Mouse (Mus musculus) ES-CJ7 (cell line): ENCODE data around the gene Fbxl19.
A peak's percentile ranks its signal among the peaks of the same experiment; 100 is the strongest.

Experiments used
- DNase-seq: peaks from one replicate; pipeline ENCODE4 v3.0.0; 2011; ENCODE audit warnings: low read depth, low spot score

Fbxl19 gene

DNA sequence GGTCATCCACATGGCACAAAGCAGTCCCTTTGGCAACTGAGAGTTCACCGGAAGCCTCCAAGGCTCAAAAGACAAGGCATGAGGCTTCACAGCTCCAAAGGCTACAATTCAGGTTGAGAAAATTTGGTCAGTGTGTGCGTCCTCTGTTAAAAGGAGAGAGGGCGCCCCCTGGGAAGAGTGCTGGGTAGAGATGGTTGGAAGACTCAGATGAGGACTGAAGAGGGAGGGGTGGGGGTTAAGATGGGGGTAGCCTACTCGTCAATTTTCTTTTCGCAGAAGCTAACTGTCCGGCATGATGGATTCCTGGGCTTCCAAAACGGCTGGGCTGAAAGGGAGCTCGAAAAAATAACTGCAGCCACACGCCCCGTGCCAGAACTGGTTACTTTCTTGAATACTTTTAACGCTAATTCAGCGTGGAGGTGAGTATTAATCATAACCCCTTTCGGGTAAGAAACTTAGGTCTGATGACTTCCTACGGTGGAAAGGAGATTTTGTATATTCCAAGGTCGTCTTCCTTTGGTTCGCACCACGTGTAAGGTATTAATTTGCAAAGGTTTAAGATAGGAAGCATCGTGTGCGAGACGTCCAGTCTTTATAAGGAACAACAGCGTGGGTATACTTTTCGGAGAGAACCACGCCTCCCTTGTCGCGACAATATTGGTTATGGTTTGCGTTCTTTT lies at the start of gene Fbxl19:
Fbxl19 (plus strand) TSS at position 178 of the 680 bp plus-strand sequence.
- DNase-seq, result peak; percentile 87

DNA sequence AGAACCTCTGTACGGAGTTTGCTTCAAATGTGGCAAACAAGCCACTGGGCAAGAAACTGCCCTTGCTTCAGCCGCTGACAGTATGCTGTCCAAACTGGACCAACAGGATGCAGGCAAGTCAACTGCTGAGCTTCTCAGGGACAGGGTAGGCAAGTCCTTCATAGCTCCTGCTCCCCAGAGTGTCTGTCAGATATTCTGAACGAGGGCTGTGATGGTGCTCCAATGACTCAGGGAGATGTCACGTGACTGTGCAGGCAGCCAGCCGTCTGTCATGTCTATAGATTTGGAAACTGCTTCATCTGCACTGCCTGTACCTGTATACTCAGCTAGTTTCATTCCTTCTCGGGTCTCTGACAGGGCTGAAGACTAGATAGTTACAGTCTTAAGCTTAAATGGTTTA lies 45.4 kb upstream of the Fbxl19 start:
- no peak for DNase-seq

DNA sequence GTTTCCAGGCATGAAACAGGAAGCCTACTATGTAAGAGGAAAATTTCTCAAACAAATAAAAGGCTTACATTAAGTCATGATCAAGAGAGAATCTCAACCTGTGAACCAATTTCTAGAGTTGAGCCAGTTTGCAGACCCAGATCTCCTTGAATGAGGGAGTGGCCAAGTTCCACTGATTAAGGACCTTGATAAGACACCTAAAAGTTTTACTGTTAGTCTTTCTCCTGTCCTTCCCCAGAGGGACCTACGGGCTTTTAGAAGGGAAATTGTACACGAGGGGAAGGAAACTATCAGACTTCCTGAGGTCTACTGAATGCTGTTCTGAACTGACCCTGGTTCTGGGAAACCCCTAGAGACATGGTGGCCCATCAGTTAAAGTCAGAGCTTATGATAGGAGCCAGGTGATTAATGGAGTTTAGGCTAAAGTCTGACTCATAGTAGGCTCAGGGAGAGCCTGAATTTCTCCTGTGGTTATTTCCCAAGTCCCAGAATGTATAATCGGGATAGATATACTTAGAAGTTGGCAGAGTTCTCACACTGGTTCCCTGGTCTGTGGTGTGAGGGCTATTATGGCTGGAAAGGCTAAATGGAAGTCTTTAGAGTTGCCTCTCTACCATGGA lies 43.5 kb upstream of the Fbxl19 start:
- DNase-seq, result no peak

DNA sequence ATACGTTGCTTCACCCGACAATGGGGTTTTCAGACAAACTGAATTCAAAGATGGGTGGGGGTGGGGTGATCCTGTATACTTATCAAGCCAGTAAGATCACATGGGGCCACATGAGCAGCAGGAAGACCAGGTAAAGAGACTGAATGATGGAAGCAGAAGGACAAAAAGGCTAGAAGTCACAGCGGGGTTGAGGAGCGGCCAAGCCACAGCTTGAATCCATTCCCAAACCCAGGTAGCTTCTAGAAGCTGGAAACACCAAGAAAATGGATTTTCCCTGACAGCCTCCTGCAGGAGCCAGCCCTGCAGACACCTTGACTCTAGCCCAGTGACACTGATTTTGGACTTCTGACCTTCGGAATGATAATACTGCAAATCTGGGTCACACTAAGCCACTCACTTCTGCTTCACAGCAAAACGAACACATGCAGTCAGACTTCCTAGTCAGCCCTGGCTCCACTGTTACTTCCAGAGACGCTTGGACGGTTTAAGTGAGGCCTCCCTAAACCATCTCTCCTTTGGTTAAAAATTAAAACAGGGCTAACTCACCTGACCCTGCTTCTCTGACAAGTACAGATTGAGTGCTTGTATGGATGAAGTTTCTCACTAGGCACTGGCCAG lies 40.7 kb upstream of the Fbxl19 start:
- DNase-seq, result no peak

DNA sequence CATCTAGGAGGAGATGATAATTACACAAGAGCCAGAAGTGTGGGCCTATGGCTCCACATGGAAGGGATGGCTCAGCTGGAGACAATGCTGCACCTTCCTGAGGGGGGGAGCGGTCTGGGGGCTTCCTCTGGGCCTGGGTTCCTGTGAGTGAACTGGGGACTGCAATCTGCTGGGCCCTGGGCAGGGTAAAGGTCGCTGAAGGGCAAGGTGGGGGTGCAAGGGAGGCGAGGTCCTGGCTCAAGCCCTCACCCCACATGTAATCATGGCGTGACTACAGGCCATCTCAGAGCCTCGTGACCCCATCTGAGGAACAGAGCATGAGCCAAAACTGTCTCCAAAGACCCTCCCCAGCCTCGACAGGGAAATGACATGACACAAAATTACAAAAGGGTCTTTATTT lies 39.7 kb upstream of the Fbxl19 start:
- DNase-seq, result no peak

DNA sequence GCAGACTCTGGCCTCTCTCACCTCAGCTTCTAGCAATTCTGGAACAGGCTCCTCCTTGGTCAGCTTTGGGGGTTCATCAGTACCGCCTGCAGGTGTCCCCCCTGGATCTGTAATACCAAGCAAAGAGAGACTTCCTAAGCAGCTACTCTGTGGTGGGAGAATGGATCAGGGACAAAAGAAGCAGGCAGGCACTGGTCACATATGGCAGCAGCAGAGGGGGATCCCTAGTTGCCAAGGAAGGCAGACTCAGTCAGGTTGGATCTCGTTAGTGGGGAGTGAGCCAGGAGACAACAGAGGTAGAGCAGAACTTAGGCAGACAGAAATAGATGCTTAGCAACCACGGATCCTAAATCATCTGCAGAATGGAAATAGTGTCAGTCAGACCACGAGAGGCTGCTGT lies 38.6 kb upstream of the Fbxl19 start:
- DNase-seq, result no peak

DNA sequence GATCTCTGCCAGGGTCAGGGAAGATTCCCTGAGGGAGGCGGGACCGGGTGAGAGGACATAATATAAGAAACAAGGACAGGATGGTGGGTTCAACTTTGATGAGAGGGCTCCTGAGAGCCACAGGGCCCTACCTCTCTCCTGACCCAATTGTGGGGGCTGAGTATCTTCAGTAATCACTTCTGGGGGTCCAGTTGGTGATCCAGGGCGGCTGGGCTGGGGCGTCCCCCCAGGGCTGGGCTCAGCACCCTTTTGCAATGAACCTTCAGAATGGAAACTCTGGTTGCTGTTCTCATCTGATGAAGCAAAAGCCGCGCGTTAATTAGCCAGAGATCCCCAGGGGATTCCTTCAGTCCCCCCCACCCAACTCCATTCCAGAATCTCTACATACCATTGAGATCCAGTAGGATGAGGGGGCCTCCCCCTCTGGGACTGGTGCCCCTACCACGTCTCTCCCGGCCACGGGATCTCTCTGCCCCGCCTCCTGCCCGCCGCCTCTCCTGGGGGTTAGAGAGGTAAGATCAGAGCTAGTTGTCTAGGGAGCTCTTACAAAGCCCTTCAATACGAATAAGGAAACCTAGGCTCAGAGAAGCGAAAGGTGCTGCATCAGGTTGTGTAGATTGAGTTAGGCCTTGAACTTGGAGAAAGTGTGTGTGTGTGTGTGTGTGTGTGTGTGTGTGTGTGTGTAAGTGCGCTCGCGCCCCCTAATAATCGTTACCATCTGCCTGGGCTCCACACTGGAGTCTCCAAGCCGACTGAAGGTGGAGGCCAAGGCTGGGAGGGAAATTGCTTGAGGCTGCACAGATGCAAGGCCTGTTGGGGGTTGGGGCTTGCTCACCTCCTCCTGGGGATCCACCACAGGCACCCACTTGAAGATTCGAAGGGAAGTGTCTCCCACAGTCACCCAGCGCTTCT lies 37.0 kb upstream of the Fbxl19 start:
- peak; percentile 27 for DNase-seq

DNA sequence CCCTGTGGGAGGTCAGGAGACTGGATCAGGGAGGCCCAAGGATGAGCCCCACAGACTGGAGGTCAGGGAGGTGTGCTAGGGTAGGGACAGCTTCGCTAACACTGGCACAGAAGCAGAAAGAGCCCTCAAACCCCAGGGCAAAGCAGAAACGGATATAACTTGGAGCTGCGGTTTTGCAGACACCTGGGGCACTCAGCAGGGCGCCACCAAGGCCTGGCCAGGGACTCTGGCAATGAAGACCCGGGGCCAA lies 36.5 kb upstream of the Fbxl19 start:
- DNase-seq, result no peak

DNA sequence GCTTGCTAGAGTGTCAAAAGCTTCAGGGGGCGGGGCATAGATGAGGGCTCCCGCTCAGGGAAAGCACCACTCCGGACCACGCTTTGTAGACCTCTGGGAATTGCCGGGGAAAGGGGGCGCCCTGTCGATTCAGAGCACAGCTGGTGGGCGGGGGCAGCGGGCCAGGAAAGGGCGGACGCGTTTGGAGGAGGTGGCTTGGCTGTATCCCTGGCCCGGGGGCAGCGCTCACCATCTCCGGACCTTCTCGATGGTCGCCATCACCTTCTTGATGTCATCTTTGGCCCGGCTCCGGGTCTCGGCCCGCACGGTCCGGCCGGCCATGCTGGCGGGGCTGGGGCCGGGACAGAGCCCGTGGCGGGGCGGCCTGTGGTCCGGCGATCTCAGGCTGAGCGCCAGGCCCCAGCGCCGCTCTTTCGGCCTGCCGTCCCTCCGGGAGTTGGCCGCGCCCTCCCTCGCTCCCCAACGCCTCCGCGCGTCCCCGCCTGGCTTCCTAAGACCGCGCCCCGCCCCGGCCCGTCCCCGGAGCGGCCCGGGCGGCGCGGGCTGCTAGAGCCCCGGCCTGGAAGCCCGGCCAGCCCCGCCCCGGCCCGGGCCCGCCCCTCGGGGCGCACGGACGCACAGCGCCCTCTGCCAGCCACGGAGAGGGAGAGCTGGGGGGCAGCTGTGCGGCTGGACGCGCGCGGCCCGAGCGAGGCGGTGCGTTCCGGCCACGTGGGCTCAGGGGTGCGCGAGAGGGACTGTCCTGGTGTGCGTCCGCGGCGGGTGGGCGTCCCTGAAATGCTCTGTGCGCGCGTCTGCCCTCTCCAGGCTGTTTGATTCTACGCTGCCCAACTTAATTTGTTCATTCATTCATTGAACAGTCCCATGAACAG lies 35.9 kb upstream of the Fbxl19 start, which contains the start of gene Bcl7c:
Bcl7c (minus strand) TSS at position 727 of the 872 bp plus-strand sequence.
- DNase-seq, result peak; percentile 97

DNA sequence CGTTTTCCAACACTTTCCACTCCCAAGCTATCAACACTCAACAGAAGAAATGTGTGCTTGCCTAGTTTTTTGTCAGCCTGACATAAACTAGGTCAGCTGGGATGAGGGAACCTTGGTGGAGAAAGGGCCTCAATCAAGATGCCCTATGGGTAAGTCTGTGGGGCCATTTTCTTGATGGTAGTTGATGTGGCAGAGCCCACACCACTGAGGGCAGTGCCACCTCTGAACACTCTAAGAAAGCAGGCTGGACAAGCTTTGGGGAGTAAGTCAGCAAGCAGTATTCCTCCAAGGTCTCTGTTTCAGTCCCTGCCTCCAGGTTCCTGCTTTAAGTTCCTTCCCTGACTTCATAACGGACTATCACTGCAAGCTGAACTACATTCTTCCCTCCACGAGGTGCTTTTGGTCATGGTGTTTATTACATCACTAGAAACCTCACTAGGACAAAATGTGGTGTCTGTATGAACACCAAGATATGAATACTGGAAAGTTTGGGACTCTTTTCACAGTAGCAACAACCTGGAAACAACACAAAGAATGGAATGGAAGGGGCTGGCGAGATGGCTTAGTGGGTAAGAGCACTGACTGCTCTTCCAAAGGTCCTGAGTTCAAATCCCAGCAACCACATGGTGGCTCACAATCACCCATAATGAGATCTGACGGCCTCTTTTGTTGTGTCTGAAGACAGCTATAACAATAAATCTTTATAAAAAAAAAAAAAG lies 34.9 kb upstream of the Fbxl19 start:
- no peak for DNase-seq

DNA sequence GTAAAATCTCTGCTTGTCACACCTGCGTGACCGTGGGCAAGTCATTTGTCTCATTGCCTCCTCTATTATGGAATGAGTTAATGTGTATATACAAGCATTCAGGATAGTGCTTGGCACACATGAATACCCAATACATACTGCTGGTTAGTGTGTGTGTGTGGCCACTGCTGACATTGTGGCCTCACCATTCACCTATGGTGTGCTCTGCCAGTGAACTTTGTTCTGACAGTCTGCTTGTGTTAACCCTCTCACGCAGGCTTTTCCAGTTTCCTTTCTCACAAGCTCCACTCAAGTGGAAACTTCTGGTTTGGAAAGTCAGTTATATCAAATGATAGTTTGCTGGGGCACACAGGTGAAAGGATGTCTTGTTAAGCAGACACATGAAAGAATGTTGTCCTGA lies 33.3 kb upstream of the Fbxl19 start:
- DNase-seq, result no peak

DNA sequence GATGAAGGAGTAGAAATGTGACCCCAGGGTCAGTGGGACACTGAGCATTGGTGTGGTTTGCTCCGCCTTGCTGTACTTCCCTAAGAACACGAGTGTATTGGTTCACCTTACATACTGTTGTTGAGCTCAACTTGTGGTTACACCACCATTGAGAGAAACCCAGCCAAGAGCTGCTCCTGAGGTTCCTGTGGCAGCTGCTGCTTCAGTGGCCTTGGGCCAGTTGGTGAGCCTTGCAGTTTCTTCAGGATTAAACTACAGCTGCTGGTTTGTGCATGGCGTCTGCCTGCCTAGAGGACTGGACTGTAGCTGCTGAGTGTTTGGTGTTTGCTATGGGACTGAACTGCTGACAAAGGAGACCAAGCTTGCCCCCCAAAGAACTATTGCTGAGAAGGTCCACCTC lies 32.9 kb upstream of the Fbxl19 start:
- DNase-seq, result no peak

DNA sequence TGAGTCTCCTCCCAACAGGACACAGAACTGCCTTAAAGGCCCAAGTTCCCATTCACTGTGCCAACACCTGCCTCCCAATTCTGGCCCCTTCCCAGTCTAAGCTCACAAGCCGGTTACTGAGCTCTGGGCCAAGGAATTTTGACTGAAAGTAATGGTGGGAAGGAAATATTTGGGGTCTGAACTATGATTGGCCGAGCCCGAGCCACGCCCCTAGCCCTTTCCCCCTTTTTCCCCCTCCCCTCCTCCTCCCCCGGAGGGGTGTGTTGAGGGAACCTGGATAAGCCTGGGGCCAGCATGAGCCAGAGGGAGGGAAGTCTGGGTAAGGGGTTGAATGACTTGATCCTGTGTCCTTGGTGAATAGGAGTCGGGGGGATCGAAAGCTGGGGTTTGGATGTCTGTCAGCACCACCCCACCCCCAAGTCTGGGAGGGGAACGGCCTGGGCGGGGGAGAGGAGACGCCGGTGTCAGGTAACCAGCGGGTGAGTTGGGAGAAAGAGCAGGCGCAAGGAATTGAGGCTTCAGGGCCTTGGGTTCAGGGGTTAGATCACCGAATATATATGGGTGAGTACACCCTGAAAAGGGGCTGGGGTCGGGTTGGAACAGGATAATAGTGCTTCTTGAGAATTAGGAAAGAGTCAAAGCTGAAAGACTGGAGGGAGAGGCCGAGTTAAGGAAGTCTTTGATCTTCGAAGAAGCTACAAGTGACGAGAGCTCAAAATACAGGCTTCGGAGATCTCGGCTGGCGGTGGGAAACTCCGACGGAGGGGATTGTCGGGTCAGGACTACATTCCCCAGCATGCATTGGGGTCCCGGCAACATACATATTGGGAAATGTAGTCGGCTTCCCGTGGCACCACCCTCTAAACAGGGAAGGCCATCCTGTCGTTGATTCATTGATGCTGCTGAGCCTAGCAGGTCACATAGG lies 31.6 kb upstream of the Fbxl19 start, which contains the start of gene Ctf1:
Ctf1 (plus strand) TSS at position 276 of the 925 bp plus-strand sequence.
- peak; percentile 90 for DNase-seq

DNA sequence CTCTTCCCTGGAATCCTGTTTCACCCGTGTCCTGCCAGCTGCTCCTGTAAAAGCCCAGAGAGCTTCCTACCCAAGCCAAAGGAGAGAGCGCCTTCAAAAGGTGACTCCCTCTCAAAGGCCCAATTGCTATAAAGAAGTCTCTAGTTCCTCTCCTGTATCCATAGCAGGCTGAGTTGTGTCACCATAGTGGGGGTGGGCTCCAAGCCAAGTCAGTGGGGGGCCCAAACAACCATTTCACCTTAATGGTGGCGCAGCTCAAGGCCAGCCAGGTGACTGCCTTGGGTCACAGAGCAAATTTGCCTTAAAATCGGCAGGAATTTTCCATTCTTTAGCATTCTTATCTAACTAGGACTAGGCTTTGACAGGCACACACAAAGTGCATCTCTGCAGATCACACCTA lies 29.5 kb upstream of the Fbxl19 start:
- DNase-seq, result no peak

DNA sequence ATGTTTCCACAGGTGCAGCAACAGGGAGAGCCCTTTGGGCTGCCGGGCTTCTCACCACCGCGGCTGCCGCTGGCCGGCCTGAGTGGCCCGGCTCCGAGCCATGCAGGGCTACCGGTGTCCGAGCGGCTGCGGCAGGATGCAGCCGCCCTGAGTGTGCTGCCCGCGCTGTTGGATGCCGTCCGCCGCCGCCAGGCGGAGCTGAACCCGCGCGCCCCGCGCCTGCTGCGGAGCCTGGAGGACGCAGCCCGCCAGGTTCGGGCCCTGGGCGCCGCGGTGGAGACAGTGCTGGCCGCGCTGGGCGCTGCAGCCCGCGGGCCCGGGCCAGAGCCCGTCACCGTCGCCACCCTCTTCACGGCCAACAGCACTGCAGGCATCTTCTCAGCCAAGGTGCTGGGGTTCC lies 27.4 kb upstream of the Fbxl19 start:
- DNase-seq, result peak; percentile 26

DNA sequence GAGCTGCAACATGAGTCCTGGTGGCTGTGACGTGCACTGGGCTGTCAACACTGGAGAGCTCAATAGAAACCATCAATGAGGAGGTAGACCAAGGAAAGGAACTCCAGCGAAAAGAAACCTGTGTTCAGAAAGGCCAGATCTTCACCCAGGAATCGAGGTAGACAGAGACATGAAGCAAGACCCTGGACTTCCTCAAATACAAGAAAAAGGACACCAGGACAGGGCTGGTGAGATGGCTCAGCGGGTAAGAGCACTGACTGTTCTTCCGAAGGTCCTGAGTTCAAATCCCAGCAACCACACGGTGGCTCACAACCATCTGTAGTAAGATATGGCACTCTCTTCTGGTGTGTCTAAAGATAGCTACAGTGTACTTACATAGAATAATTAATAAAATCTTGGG lies 26.0 kb upstream of the Fbxl19 start:
- DNase-seq, result no peak

DNA sequence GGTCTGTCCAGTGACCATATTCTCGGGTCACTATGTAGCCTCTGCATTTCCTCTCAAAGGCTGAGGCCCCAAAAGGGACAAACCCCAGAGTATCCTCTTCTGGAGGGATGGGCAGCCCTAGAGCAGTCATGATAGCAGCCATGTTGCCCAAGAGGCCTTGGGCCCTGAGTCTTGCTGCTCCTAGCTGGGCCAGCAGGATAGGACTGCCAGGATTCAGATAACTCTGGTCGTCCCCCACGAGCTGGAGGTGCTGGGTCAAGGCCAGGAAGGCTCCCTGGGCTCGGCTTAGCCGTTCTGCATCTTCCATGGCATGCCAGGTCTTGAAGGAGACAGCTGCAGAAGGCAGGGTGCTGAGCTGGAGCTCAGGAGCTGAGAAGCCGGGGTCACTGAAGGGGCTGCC lies 25.1 kb upstream of the Fbxl19 start:
- DNase-seq, result no peak

DNA sequence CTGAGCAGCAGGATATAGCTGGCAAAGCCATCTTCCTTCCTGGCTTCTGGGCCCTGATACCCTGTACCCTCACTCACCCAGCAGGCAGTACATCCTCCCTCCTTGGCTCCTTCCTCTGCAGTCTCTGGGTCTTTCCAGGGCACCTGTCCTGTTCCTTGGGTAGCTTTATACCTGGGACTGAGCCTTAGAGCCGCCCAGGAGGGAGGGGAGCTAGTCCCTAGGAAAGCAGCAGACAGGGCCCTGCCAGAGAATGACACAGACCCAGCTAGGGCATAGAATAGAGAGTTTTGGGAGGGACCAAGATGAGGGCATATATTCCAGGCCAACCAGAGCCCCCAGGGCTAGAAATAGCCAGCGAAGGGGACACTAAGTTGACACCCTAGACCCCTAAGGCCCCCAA lies 18.9 kb upstream of the Fbxl19 start:
- DNase-seq, result no peak

DNA sequence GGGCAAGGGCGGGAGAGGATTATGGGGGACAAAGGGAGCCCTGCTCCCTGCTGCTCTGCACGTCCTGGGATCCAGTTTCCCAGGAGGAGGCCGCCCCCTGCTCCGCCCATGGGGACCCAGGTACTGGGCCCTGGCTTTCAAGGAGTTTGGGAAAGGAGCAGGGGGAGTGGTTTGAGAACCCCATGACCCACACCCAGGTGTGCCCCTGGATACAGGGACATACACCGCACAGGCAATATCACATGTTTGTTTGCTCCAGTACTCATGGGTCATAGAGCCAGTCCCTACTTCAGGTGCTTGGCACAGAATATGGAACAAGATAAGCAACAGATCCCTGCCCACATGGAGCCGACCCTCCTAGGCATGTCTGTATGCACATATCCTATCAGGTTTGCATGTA lies 18.4 kb upstream of the Fbxl19 start:
- no peak for DNase-seq

DNA sequence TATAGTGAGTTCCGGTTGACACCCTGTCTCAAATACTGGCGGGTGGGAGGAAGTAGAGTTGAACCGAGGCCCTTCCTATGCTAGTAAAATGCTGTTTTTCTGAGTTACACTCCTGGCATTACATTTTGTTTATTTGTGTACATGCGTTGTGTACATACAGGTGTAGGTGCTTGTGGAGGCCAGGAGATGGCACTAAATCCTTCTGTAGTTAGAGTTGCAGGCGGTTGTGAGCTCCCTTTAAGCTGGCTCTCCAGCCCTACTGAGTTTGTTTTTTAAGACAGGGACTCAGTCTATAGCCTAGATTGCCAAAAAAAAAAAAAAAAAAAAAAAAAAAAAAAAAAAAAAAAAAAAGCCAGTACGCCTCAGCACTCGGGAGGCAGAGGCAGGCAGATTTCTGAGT lies 16.4 kb upstream of the Fbxl19 start:
- DNase-seq, result peak; percentile 85
